Mouse (Mus musculus) adrenal gland, adult 8-10 months (tissue): ENCODE results near the gene Tifa. TPM values are rescaled to one million over a fixed set of nuclear protein-coding genes. Genes with fewer than 3 reads are reported as not detected.

ENCODE experiments used
- DNase-seq: peaks from one replicate; pipeline ENCODE4 v3.0.0; 2022
- total RNA-seq, 4 experiments: library from RNA; stranded (reverse); gene quantifications; 2 replicates each; pipeline ENCODE4 v1.2.4; 2022

Tifa gene
- total RNA-seq, 4 experiments from 2014 or later, result 5.7 to 10.9 (median 8.4) TPM

- DNase-seq, result no peak
These were observed 78.6 kb downstream of the Tifa start for GRCm38 (mm10) chr3:127868046-127868758.

GRCm38 (mm10) chr3:127868880-127869279 lies 79.3 kb downstream of the Tifa start:
- DNase-seq, result no peak

GRCm38 (mm10) chr3:127871575-127871974 lies 82.0 kb downstream of the Tifa start:
- no peak for DNase-seq

GRCm38 (mm10) chr3:127874254-127874883 lies 84.8 kb downstream of the Tifa start:
- no peak for DNase-seq

GRCm38 (mm10) chr3:127875059-127875458 lies 85.5 kb downstream of the Tifa start:
- DNase-seq, result no peak

GRCm38 (mm10) chr3:127875509-127875908 lies 85.9 kb downstream of the Tifa start:
- no peak for DNase-seq

- no peak for DNase-seq
These were observed 90.4 kb downstream of the Tifa start for GRCm38 (mm10) chr3:127879968-127880367.

- DNase-seq, result no peak
These were observed 92.1 kb downstream of the Tifa start for GRCm38 (mm10) chr3:127881684-127882083.

Other genes with a start within 250 kb of the Tifa start
- 10 to 100 TPM; 19.0 to 20.0 (median 19.5) TPM for gene Larp7, start 236.5 kb upstream of the Tifa start, total RNA-seq
- 1 to 10 TPM; 1.4 to 2.8 (median 2.0) TPM for gene Zgrf1, start 236.3 kb upstream of the Tifa start, total RNA-seq
- not detected for gene Neurog2, start 156.7 kb upstream of the Tifa start, total RNA-seq
- 10 to 100 TPM; 11.8 to 21.1 (median 15.1) TPM for gene Alpk1, start 9.3 kb upstream of the Tifa start, total RNA-seq
- gene Ap1ar, start 47.7 kb downstream of the Tifa start, total RNA-seq, result 10 to 100 TPM; 34.6 to 43.5 (median 42.4) TPM
- gene Fam241a, start 106.5 kb downstream of the Tifa start, total RNA-seq, result 1 to 10 TPM; 3.0 to 5.2 (median 3.3) TPM